Comparison of ENCODE assay signal across 23 mouse cellular contexts in genomic region chr1:24484161-24484560, GRCm38 (mm10).
"Had no signal": no experiment of that assay in that cellular context is flagged by ENCODE, and none has a peak within 500 bp of the region (broad histone marks: within the 10 kb centered on the region; RNA-seq: fewer than 3 reads in every experiment).

No protein-coding gene starts in this region.

- H3K9ac ChIP-seq: limb, embryonic 15.5 days; liver, embryonic 14.5 days; liver, postnatal 0 days; lung, embryonic 15.5 days; neural tube, embryonic 12.5 days; neural tube, embryonic 15.5 days had no signal

- H3K27ac ChIP-seq: kidney, postnatal 0 days; left cerebral cortex, adult 2 months; limb, embryonic 15.5 days; liver, embryonic 14.5 days; lung, embryonic 15.5 days; neural tube, embryonic 12.5 days; neural tube, embryonic 15.5 days; stomach, postnatal 0 days had no signal

- H3K27me3 ChIP-seq: limb, embryonic 15.5 days; lung, embryonic 15.5 days; neural tube, embryonic 12.5 days; neural tube, embryonic 15.5 days had no signal

- DNase-seq: kidney, adult 18-20 months; kidney, adult 9 months; kidney, postnatal 25 days; layer of hippocampus, postnatal 36 days; liver, postnatal 0 days; lung, postnatal 10 days; lung, postnatal 4 days; right cerebral cortex, adult 18-20 months; right cerebral cortex, postnatal 14 days; right cerebral cortex, postnatal 4 days; thymus, adult 2 months; thymus, postnatal 25 days had no signal

- H3K4me3 ChIP-seq: left cerebral cortex, adult 2 months; limb, embryonic 15.5 days; lung, embryonic 15.5 days; neural tube, embryonic 12.5 days; neural tube, embryonic 15.5 days had no signal

- H3K36me3 ChIP-seq: limb, embryonic 15.5 days; lung, embryonic 15.5 days; neural tube, embryonic 12.5 days; neural tube, embryonic 15.5 days had no signal

- ATAC-seq: intestine, embryonic 16.5 days; liver, postnatal 0 days had no signal

- H3K4me1 ChIP-seq: limb, embryonic 15.5 days; lung, embryonic 15.5 days; neural tube, embryonic 12.5 days; neural tube, embryonic 15.5 days had no signal

- H3K9me3 ChIP-seq: limb, embryonic 15.5 days; lung, embryonic 15.5 days; neural tube, embryonic 12.5 days; neural tube, embryonic 15.5 days had no signal

- H3K4me2 ChIP-seq: limb, embryonic 15.5 days; liver, embryonic 11.5 days; lung, embryonic 15.5 days; midbrain, embryonic 11.5 days; neural tube, embryonic 12.5 days; neural tube, embryonic 15.5 days had no signal
